In genomic region chr1:20171199-20171598, GRCm38 (mm10) we compare ENCODE assay signal across 29 mouse cellular contexts.
"Had no signal": no experiment of that assay in that cellular context is flagged by ENCODE, and none has a peak within 500 bp of the region (broad histone marks: within the 10 kb centered on the region; RNA-seq: fewer than 3 reads in every experiment).

No protein-coding gene starts in this region.

- ATAC-seq: forebrain, embryonic 13.5 days; forebrain, embryonic 14.5 days; forebrain, embryonic 15.5 days; forebrain, embryonic 16.5 days; forebrain, postnatal 0 days had no signal

- H3K9ac ChIP-seq: embryonic facial prominence, embryonic 12.5 days; embryonic facial prominence, embryonic 13.5 days; embryonic facial prominence, embryonic 15.5 days; forebrain, embryonic 12.5 days; forebrain, embryonic 13.5 days; forebrain, embryonic 15.5 days; forebrain, postnatal 0 days had no signal

- H3K36me3 ChIP-seq: embryonic facial prominence, embryonic 12.5 days; embryonic facial prominence, embryonic 13.5 days; embryonic facial prominence, embryonic 15.5 days; forebrain, embryonic 10.5 days; forebrain, embryonic 12.5 days; forebrain, embryonic 15.5 days had no signal

- H3K9me3 ChIP-seq: embryonic facial prominence, embryonic 12.5 days; embryonic facial prominence, embryonic 13.5 days; embryonic facial prominence, embryonic 15.5 days; forebrain, embryonic 10.5 days; forebrain, embryonic 12.5 days; forebrain, embryonic 13.5 days; forebrain, embryonic 15.5 days had no signal

- H3K27me3 ChIP-seq: embryonic facial prominence, embryonic 12.5 days; embryonic facial prominence, embryonic 13.5 days; embryonic facial prominence, embryonic 15.5 days; forebrain, embryonic 12.5 days; forebrain, embryonic 13.5 days; forebrain, embryonic 15.5 days had no signal

- H3K4me2 ChIP-seq: embryonic facial prominence, embryonic 12.5 days; embryonic facial prominence, embryonic 13.5 days; embryonic facial prominence, embryonic 15.5 days; forebrain, embryonic 12.5 days; forebrain, embryonic 13.5 days; forebrain, embryonic 15.5 days had no signal

- H3K4me3 ChIP-seq: embryonic facial prominence, embryonic 12.5 days; embryonic facial prominence, embryonic 13.5 days; embryonic facial prominence, embryonic 15.5 days; erythroblast, embryonic 14.5 days; forebrain, embryonic 10.5 days; forebrain, embryonic 12.5 days; forebrain, embryonic 13.5 days; forebrain, embryonic 15.5 days; gastrocnemius, adult 2 months; heart, adult 2 months had no signal

- H3K4me1 ChIP-seq: embryonic facial prominence, embryonic 12.5 days; embryonic facial prominence, embryonic 13.5 days; embryonic facial prominence, embryonic 15.5 days; forebrain, embryonic 10.5 days; forebrain, embryonic 12.5 days; forebrain, embryonic 13.5 days; forebrain, embryonic 15.5 days had no signal

- DNase-seq: cerebellum, adult 18-20 months; cerebellum, adult 2 months; cerebellum, adult 8-10 months; cerebellum, adult 9-10 months; cerebellum, adult 9-11 months; cerebellum, postnatal 10 days; cerebellum, postnatal 14 days; cerebellum, postnatal 25 days; cerebellum, postnatal 36 days; embryo, embryonic 11 days; forebrain, postnatal 0 days; gastrocnemius, adult 2 months; gastrocnemius, postnatal 10 days; gastrocnemius, postnatal 14 days; gastrocnemius, postnatal 25 days; gastrocnemius, postnatal 36 days; heart, adult 11 months; heart, adult 18-20 months; heart, adult 2 months had no signal

- H3K27ac ChIP-seq: embryonic facial prominence, embryonic 12.5 days; embryonic facial prominence, embryonic 13.5 days; embryonic facial prominence, embryonic 15.5 days; forebrain, embryonic 10.5 days; forebrain, embryonic 12.5 days; forebrain, embryonic 13.5 days; forebrain, embryonic 15.5 days; gastrocnemius, adult 2 months; heart, adult 2 months had no signal
